Mouse (Mus musculus): ENCODE measurements around the gene Hbp1. TPM values are rescaled to one million over a fixed set of nuclear protein-coding genes. Genes with fewer than 3 reads are reported as not detected.

Hbp1 gene
- polyA plus RNA-seq, 1 experiment from 2014 or later = 75.2 TPM

GRCm38 (mm10) chr12:31912966-31913551, 37.3 kb downstream of the Hbp1 start:
- DNase-seq (ENCODE audit: low spot score) = no peak
- Histone ChIP-seq H3K9ac (ENCODE audit: low read length) (no peak overlapping the region), H3K4me3 (ENCODE audit: low read depth, low read length) (no peak overlapping the region), H3K36me3 (ENCODE audit: control insufficient read depth, insufficient read depth, low read length) (no peaks in the 10 kb centered on the region), H3K4me2 (replicated peaks; ENCODE audit: low read depth) (no peak overlapping the region), H3K9me3 (ENCODE audit: control insufficient read depth, low read length) (no peaks in the 10 kb centered on the region), H3K27ac (replicated peaks) (no peak overlapping the region), H3K27me3 (ENCODE audit: control insufficient read depth, insufficient read depth, low read length) (no peaks in the 10 kb centered on the region), H3K4me1 (replicated peaks; ENCODE audit: control insufficient read depth, insufficient read depth) (no peaks in the 10 kb centered on the region)
- no peak for ATAC-seq (ENCODE audit: low FRiP score, low TSS enrichment)
- 86% methylated on average over 6 of the region's 6 CpGs for WGBS
- TF ChIP-seq EP300 (optimal IDR thresholded peaks at IDR 0.05) = no peak
- no peak for TF ChIP-seq CTCF (IDR thresholded peaks at IDR 0.05; ENCODE audit: low read depth)

GRCm38 (mm10) chr12:31907436-31907835, 42.9 kb downstream of the Hbp1 start:
- 87% methylated on average over 2 of the region's 2 CpGs for WGBS
- no peak for TF ChIP-seq CTCF (IDR thresholded peaks at IDR 0.05; ENCODE audit: low read depth)
- TF ChIP-seq EP300 (optimal IDR thresholded peaks at IDR 0.05) = no peak
- DNase-seq (ENCODE audit: low spot score) (no peak), ATAC-seq (ENCODE audit: low FRiP score, low TSS enrichment) (no peak)
- Histone ChIP-seq H3K9me3 (ENCODE audit: control insufficient read depth, low read length) (no peaks in the 10 kb centered on the region), H3K36me3 (ENCODE audit: control insufficient read depth, insufficient read depth, low read length) (no peaks in the 10 kb centered on the region), H3K4me1 (replicated peaks; ENCODE audit: control insufficient read depth, insufficient read depth) (no peaks in the 10 kb centered on the region), H3K4me2 (replicated peaks; ENCODE audit: low read depth) (no peak overlapping the region), H3K27me3 (ENCODE audit: control insufficient read depth, insufficient read depth, low read length) (no peaks in the 10 kb centered on the region), H3K9ac (ENCODE audit: low read length) (no peak overlapping the region), H3K4me3 (ENCODE audit: low read depth, low read length) (no peak overlapping the region), H3K27ac (replicated peaks) (no peak overlapping the region)

- H3K36me3 ChIP-seq (ENCODE audit: control insufficient read depth, insufficient read depth, low read length) = no peaks in the 10 kb centered on the region
- no peak for ATAC-seq (ENCODE audit: low FRiP score, low TSS enrichment)
- no peaks in the 10 kb centered on the region for H3K4me1 ChIP-seq (replicated peaks; ENCODE audit: control insufficient read depth, insufficient read depth)
- TF ChIP-seq EP300 (optimal IDR thresholded peaks at IDR 0.05) = no peak
- no peak for TF ChIP-seq CTCF (IDR thresholded peaks at IDR 0.05; ENCODE audit: low read depth)
- no peak overlapping the region for H3K4me2 ChIP-seq (replicated peaks; ENCODE audit: low read depth)
- no peaks in the 10 kb centered on the region for H3K27me3 ChIP-seq (ENCODE audit: control insufficient read depth, insufficient read depth, low read length)
- H3K9me3 ChIP-seq (ENCODE audit: control insufficient read depth, low read length) = no peaks in the 10 kb centered on the region
- H3K9ac ChIP-seq (ENCODE audit: low read length) = no peak overlapping the region
- no peak overlapping the region for H3K27ac ChIP-seq (replicated peaks)
- 71% methylated on average over 6 of the region's 6 CpGs for WGBS
- no peak overlapping the region for H3K4me3 ChIP-seq (ENCODE audit: low read depth, low read length)
- no peak for DNase-seq (ENCODE audit: low spot score)
Observed at GRCm38 (mm10) chr12:31905696-31906551, 44.4 kb downstream of the Hbp1 start.

- no peak for ATAC-seq (ENCODE audit: low FRiP score, low TSS enrichment)
- H3K27me3 ChIP-seq (ENCODE audit: control insufficient read depth, insufficient read depth, low read length) = no peaks in the 10 kb centered on the region
- no peak overlapping the region for H3K4me2 ChIP-seq (replicated peaks; ENCODE audit: low read depth)
Observed at GRCm38 (mm10) chr12:31900391-31900914, 49.9 kb downstream of the Hbp1 start.

GRCm38 (mm10) chr12:31897456-31897855, 52.9 kb downstream of the Hbp1 start:
- H3K27ac ChIP-seq (replicated peaks) = no peak overlapping the region
- H3K4me3 ChIP-seq (ENCODE audit: low read depth, low read length) = no peak overlapping the region
- H3K36me3 ChIP-seq (ENCODE audit: control insufficient read depth, insufficient read depth, low read length) = no peaks in the 10 kb centered on the region
- TF ChIP-seq EP300 (optimal IDR thresholded peaks at IDR 0.05) = no peak
- no peak for TF ChIP-seq CTCF (IDR thresholded peaks at IDR 0.05; ENCODE audit: low read depth)
- no peaks in the 10 kb centered on the region for H3K27me3 ChIP-seq (ENCODE audit: control insufficient read depth, insufficient read depth, low read length)
- no peak overlapping the region for H3K4me2 ChIP-seq (replicated peaks; ENCODE audit: low read depth)
- H3K9ac ChIP-seq (ENCODE audit: low read length) = no peak overlapping the region
- DNase-seq (ENCODE audit: low spot score) = no peak
- no peaks in the 10 kb centered on the region for H3K9me3 ChIP-seq (ENCODE audit: control insufficient read depth, low read length)
- H3K4me1 ChIP-seq (replicated peaks; ENCODE audit: control insufficient read depth, insufficient read depth) = no peaks in the 10 kb centered on the region
- ATAC-seq (ENCODE audit: low FRiP score, low TSS enrichment) = no peak
- 75% methylated on average over 7 of the region's 7 CpGs for WGBS

More at GRCm38 (mm10) chr12:31900391-31900914, 49.9 kb downstream of the Hbp1 start:
- Histone ChIP-seq H3K4me1 (replicated peaks; ENCODE audit: control insufficient read depth, insufficient read depth) (no peaks in the 10 kb centered on the region), H3K9ac (ENCODE audit: low read length) (no peak overlapping the region), H3K9me3 (ENCODE audit: control insufficient read depth, low read length) (no peaks in the 10 kb centered on the region), H3K27ac (replicated peaks) (no peak overlapping the region), H3K36me3 (ENCODE audit: control insufficient read depth, insufficient read depth, low read length) (no peaks in the 10 kb centered on the region), H3K4me3 (ENCODE audit: low read depth, low read length) (no peak overlapping the region)
- no peak for DNase-seq (ENCODE audit: low spot score)
- WGBS = 76% methylated on average over 4 of the region's 4 CpGs
- no peak for TF ChIP-seq CTCF (IDR thresholded peaks at IDR 0.05; ENCODE audit: low read depth)
- TF ChIP-seq EP300 (optimal IDR thresholded peaks at IDR 0.05) = no peak

GRCm38 (mm10) chr12:31896986-31897385, 53.3 kb downstream of the Hbp1 start:
- TF ChIP-seq CTCF (IDR thresholded peaks at IDR 0.05; ENCODE audit: low read depth) (peak; percentile 47), EP300 (optimal IDR thresholded peaks at IDR 0.05) (no peak)
- Histone ChIP-seq H3K9me3 (ENCODE audit: control insufficient read depth, low read length) (no peaks in the 10 kb centered on the region), H3K4me3 (ENCODE audit: low read depth, low read length) (no peak overlapping the region), H3K36me3 (ENCODE audit: control insufficient read depth, insufficient read depth, low read length) (no peaks in the 10 kb centered on the region), H3K4me2 (replicated peaks; ENCODE audit: low read depth) (no peak overlapping the region), H3K9ac (ENCODE audit: low read length) (no peak overlapping the region), H3K4me1 (replicated peaks; ENCODE audit: control insufficient read depth, insufficient read depth) (no peaks in the 10 kb centered on the region), H3K27me3 (ENCODE audit: control insufficient read depth, insufficient read depth, low read length) (no peaks in the 10 kb centered on the region), H3K27ac (replicated peaks) (no peak overlapping the region)
- DNase-seq (ENCODE audit: low spot score) = no peak
- no peak for ATAC-seq (ENCODE audit: low FRiP score, low TSS enrichment)
- 64% methylated on average over 8 of the region's 8 CpGs for WGBS

Measured in stomach, postnatal 0 days (tissue).